Mouse (Mus musculus) hindbrain, embryonic 11.5 days (tissue): ENCODE measurements around the gene Ampd2. TPM values are rescaled to one million over a fixed set of nuclear protein-coding genes. Genes with fewer than 3 reads are reported as not detected.

Experiments
- ATAC-seq: fragments of 200-750 bp; cut with Nextera tagmentation; 2 replicates; pipeline ENCODE4 v1.8.0; 2017; ENCODE audit warnings: mild to moderate bottlenecking, moderate TSS enrichment, moderate library complexity; ENCODE audit not compliant: low FRiP score
- DNase-seq: peaks from one replicate; pipeline ENCODE4 v3.0.0-alpha.2; 2015; ENCODE audit warnings: low spot score
- H3K27ac ChIP-seq: fragments of 300-500 bp; sonication (generic); 2 replicates; pipeline ENCODE4 v1.5.1; 2014; ENCODE audit warnings: mild to moderate bottlenecking, low read depth, low read length
- H3K27me3 ChIP-seq: fragments of 300-500 bp; sonication (generic); 2 replicates; pipeline ENCODE4 v1.6.1; 2014; ENCODE audit warnings: mild to moderate bottlenecking, low read length, moderate library complexity, mixed read lengths; ENCODE audit not compliant: control insufficient read depth, insufficient read depth
- H3K36me3 ChIP-seq: fragments of 300-500 bp; sonication (generic); 2 replicates; pipeline ENCODE4 v1.6.1; 2014; ENCODE audit warnings: mild to moderate bottlenecking, low read length, moderate library complexity, mixed read lengths; ENCODE audit not compliant: control insufficient read depth, insufficient read depth
- H3K4me1 ChIP-seq: fragments of 300-500 bp; sonication (generic); replicated peaks from 2 replicates; pipeline ENCODE4 v1.6.1; 2014; ENCODE audit warnings: low read length, mixed read lengths; ENCODE audit not compliant: control insufficient read depth, insufficient read depth
- H3K4me2 ChIP-seq: fragments of 300-500 bp; sonication (generic); replicated peaks from 2 replicates; pipeline ENCODE4 v1.6.1; 2014; ENCODE audit warnings: mild to moderate bottlenecking, low read depth, low read length
- H3K4me3 ChIP-seq: fragments of 300-500 bp; sonication (generic); 2 replicates; pipeline ENCODE4 v1.5.1; 2014; ENCODE audit warnings: low read depth, low read length
- H3K9ac ChIP-seq: fragments of 300-500 bp; sonication (generic); 2 replicates; pipeline ENCODE4 v1.6.1; 2014; ENCODE audit warnings: low read depth, low read length
- H3K9me3 ChIP-seq: fragments of 300-500 bp; sonication (generic); 2 replicates; pipeline ENCODE4 v1.6.1; 2016; ENCODE audit warnings: low read length; ENCODE audit not compliant: control insufficient read depth
- WGBS: fragments of 180-500 bp; shearing (Covaris S2); extraction: QIAGEN DNeasy Blood & Tissue Kit; methylation state at CpG from one replicate; pipeline ENCODE4 v1.1.7; 2014; 5-methylcytosine and 5-hydroxymethylcytosine counted together
- polyA plus RNA-seq: library from polyadenylated mRNA; unstranded; fragments of >200 nt; fragmentation: Nextera tagmentation; extraction: Ambion mirVana; gene quantifications from 2 replicates; pipeline ENCODE4 v1.2.1, GENCODE M21; 2014

Gene Ampd2
- polyA plus RNA-seq, 1 experiment from 2014 or later, result 32.6 TPM

DNA sequence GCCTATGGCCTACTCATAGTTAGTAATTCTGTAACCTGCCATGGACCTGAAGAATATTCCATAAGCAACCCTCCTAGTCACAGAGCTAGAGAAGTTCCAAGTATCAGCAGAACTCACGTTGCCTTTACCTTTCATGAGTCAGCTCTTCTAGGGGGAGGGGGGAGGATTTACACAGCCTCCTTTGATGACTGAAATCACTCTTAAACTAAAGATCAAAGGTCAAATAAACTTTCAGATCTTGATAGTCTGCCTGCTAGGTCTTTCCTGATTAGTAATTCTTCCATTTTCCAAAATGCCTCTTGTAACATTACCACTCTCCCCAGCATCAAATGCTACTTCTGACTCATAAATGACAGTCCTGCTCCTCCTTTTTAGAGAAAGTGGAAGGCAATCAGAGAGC lies 37.7 kb upstream of the Ampd2 start:
- Histone ChIP-seq H3K36me3 (no peaks in the 10 kb centered on the region), H3K4me2 (no peak overlapping the region), H3K9ac (no peak overlapping the region), H3K27ac (no peak overlapping the region), H3K9me3 (no peaks in the 10 kb centered on the region), H3K27me3 (no peaks in the 10 kb centered on the region), H3K4me3 (no peak overlapping the region), H3K4me1 (no peaks in the 10 kb centered on the region)
- DNase-seq (no peak), ATAC-seq (no peak)
- WGBS, result 75% methylated on average over 1 of the region's 1 CpGs

GRCm38 (mm10) chr3:108123242-108123641 lies 36.8 kb upstream of the Ampd2 start:
- Histone ChIP-seq H3K27me3 (no peaks in the 10 kb centered on the region), H3K4me2 (no peak overlapping the region), H3K36me3 (no peaks in the 10 kb centered on the region), H3K27ac (no peak overlapping the region), H3K9me3 (no peaks in the 10 kb centered on the region), H3K4me1 (no peaks in the 10 kb centered on the region), H3K9ac (no peak overlapping the region), H3K4me3 (no peak overlapping the region)
- ATAC-seq (no peak), DNase-seq (no peak)
- 95% methylated on average over 5 of the region's 5 CpGs for whole genome bisulfite sequencing

DNA sequence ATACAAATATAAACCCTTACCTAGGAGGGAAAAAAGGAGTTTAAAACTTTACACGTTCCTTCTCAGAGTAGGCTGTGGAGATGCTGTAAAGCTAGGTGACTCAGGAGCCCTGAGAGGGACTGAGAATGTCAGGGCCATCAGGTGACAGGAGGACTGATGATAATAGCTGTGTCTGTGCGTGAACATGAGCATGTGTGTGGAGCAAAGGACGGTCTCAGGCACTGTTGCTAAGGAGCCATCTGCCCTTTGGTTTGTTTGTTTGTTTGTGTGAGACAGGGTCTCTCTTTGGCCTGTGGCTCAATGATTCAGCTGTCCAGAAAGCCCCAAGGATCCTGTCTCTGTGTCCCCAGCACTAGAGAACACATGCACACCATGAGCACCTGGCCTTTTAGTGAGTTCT lies 34.6 kb upstream of the Ampd2 start:
- Histone ChIP-seq H3K27ac (no peak overlapping the region), H3K36me3 (0 out of 2 replicates have a peak, but pooled peaks cover 3% of the 10 kb centered on the region), H3K4me1 (no peaks in the 10 kb centered on the region), H3K4me3 (no peak overlapping the region), H3K9me3 (no peaks in the 10 kb centered on the region), H3K27me3 (no peaks in the 10 kb centered on the region), H3K9ac (no peak overlapping the region), H3K4me2 (no peak overlapping the region)
- no peak for DNase-seq
- 87% methylated on average over 3 of the region's 3 CpGs for WGBS
- ATAC-seq, result no peak

DNA sequence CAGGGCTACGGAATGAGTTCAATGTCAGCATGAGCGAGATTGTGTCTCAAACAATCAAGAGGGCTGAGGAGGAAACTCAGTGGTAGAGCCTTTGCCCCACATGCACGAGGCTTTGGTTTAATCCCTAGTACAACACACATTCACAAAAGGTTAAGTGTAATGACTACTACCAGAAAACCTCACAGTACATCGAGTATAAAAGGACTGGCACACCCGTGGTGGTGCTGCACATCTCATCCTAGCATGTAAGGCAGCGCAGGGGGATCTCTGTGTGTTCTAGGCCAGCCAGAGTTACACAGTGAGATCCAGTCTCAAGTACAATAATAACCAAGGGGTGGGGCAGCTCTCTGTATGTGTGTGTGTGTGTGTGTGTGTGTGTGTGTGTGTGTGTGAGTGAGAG lies 31.0 kb upstream of the Ampd2 start:
- Histone ChIP-seq H3K9ac (no peak overlapping the region), H3K4me3 (no peak overlapping the region), H3K9me3 (no peaks in the 10 kb centered on the region), H3K4me1 (no peaks in the 10 kb centered on the region), H3K27me3 (no peaks in the 10 kb centered on the region), H3K27ac (no peak overlapping the region), H3K36me3 (0 out of 2 replicates have a peak, but pooled peaks cover 4% of the 10 kb centered on the region), H3K4me2 (no peak overlapping the region)
- WGBS, result 94% methylated on average over 6 of the region's 6 CpGs
- DNase-seq (no peak), ATAC-seq (no peak)

- H3K27ac ChIP-seq, result no peak overlapping the region
- H3K27me3 ChIP-seq, result no peaks in the 10 kb centered on the region
- H3K4me1 ChIP-seq, result no peaks in the 10 kb centered on the region
- H3K9me3 ChIP-seq, result no peaks in the 10 kb centered on the region
- 93% methylated on average over 7 of the region's 7 CpGs for WGBS
- no peak overlapping the region for H3K4me2 ChIP-seq
- H3K4me3 ChIP-seq, result no peak overlapping the region
- no peak for ATAC-seq
- no peak overlapping the region for H3K9ac ChIP-seq
- DNase-seq, result no peak
- 0 out of 2 replicates have a peak, but pooled peaks cover 7% of the 10 kb centered on the region for H3K36me3 ChIP-seq
These were observed 27.3 kb upstream of the Ampd2 start for GRCm38 (mm10) chr3:108113591-108114289.

GRCm38 (mm10) chr3:108112666-108113065 lies 26.2 kb upstream of the Ampd2 start:
- DNase-seq, result no peak
- Histone ChIP-seq H3K9me3 (no peaks in the 10 kb centered on the region), H3K4me3 (no peak overlapping the region), H3K27ac (no peak overlapping the region), H3K4me1 (no peaks in the 10 kb centered on the region), H3K4me2 (no peak overlapping the region), H3K36me3 (0 out of 2 replicates have a peak, but pooled peaks cover 7% of the 10 kb centered on the region), H3K9ac (no peak overlapping the region), H3K27me3 (no peaks in the 10 kb centered on the region)
- no peak for ATAC-seq
- WGBS, result 90% methylated on average over 4 of the region's 4 CpGs

- H3K9me3 ChIP-seq, result no peaks in the 10 kb centered on the region
- ATAC-seq (no peak), DNase-seq (no peak)
- H3K9ac ChIP-seq, result no peak overlapping the region
- H3K36me3 ChIP-seq, result 0 out of 2 replicates have a peak, but pooled peaks cover 6% of the 10 kb centered on the region
- H3K4me3 ChIP-seq, result no peak overlapping the region
- WGBS, result 91% methylated on average over 7 of the region's 7 CpGs
- H3K4me2 ChIP-seq, result no peak overlapping the region
- H3K27ac ChIP-seq, result no peak overlapping the region
- no peaks in the 10 kb centered on the region for H3K27me3 ChIP-seq
- no peaks in the 10 kb centered on the region for H3K4me1 ChIP-seq
These were observed 25.8 kb upstream of the Ampd2 start for GRCm38 (mm10) chr3:108112246-108112645.

- no peak for DNase-seq
- WGBS, result 90% methylated on average over 5 of the region's 5 CpGs
- no peak overlapping the region for H3K4me3 ChIP-seq
- no peak overlapping the region for H3K27ac ChIP-seq
- no peak for ATAC-seq
- no peak overlapping the region for H3K9ac ChIP-seq
- H3K27me3 ChIP-seq, result no peaks in the 10 kb centered on the region
- H3K36me3 ChIP-seq, result 0 out of 2 replicates have a peak, but pooled peaks cover 5% of the 10 kb centered on the region
- H3K9me3 ChIP-seq, result no peaks in the 10 kb centered on the region
- no peaks in the 10 kb centered on the region for H3K4me1 ChIP-seq
- no peak overlapping the region for H3K4me2 ChIP-seq
These were observed 24.9 kb upstream of the Ampd2 start for GRCm38 (mm10) chr3:108111320-108111719.

DNA sequence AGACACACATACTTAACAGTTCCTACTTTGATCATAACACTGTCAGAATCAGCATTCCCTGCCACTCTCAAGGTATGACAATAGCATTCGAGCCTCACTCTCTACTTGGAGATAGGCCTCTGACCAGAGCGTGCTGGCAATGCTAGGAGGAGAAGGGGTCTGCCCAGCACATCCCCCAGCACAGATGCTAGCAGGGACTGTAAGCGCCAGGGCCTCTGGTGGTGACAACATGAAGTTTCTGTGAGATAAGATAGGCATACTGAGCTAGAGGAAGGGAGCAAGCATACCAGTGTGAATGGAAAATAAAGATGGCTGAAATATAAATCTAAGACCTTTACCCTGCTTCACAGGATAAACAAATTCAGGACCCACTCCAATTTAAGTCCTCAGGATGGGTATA lies 18.8 kb upstream of the Ampd2 start:
- Histone ChIP-seq H3K4me2 (no peak overlapping the region), H3K9me3 (no peaks in the 10 kb centered on the region), H3K9ac (no peak overlapping the region), H3K36me3 (0 out of 2 replicates have a peak, but pooled peaks cover 3% of the 10 kb centered on the region), H3K27me3 (no peaks in the 10 kb centered on the region), H3K4me1 (no peaks in the 10 kb centered on the region), H3K4me3 (no peak overlapping the region), H3K27ac (no peak overlapping the region)
- WGBS, result 94% methylated on average over 3 of the region's 3 CpGs
- ATAC-seq (no peak), DNase-seq (no peak)
